Mouse (Mus musculus) heart, postnatal 4 days (tissue): ENCODE results near the gene Accs. TPM values are rescaled to one million over a fixed set of nuclear protein-coding genes. Genes with fewer than 3 reads are reported as not detected.

Experiments
- DNase-seq: peaks from one replicate; pipeline ENCODE4 v3.0.0; 2021
- total RNA-seq, 2 experiments: library from RNA; stranded (reverse); gene quantifications; 2 replicates each; pipeline ENCODE4 v1.2.3; 2021

Accs gene
- total RNA-seq, 2 experiments from 2014 or later = 10.2 to 10.6 TPM

GRCm38 (mm10) chr2:93851303-93851702 lies 1.6 kb upstream of the Accs start:
- no peak for DNase-seq

DNA sequence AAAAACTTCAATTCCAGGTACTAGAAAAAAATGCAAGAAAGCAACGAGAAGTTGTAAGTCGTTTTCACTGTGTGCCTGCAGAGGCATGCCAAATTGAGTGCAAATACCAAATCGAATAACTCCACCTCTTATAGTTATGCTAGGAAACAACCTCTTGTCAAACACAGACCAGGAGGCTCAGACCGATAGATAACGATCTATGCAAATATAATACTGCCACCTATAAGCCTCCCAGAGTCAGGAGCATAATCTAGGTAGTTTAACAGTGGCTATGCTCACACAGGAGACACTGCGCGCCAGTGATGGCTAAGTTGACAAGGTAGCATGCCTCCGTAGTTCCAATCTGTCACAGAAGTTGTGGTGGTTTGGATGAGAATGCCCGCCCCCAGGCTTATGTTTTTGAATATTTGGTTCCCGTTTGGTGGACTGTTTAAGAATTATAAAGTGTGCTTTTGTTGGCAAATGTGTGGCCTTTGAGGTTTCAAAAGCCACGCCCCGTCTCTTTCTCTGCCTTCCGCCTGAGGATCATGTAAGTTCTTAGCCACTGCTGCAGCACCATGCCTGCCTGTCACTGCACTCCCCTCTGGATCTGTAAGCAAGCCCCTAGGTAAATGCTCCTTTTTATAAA lies 688 bp upstream of the Accs start:
- DNase-seq = no peak

DNA sequence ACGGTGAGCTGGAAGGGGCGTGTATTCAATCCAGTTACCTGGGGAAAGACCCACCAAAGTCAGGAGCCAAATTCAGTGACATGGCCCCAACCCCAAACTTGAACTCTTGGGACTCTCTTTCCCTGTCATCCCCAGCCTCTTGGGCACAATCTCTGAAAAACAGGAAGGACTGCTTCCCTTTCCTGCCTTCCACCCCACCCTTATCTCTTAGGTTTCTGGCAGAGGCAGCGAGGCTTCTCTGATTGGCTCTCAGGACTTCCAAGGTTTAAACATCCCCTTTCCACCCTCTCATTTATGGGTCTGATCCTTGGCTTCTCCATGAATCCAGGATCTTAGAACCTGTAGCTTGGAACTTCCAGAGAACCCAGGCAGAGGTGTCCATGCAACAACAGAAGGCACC lies 8.4 kb downstream of the Accs start:
- DNase-seq = no peak

- DNase-seq = no peak
These were observed 9.6 kb downstream of the Accs start for GRCm38 (mm10) chr2:93840109-93840508.

GRCm38 (mm10) chr2:93838931-93839330 lies 10.8 kb downstream of the Accs start:
- no peak for DNase-seq

DNA sequence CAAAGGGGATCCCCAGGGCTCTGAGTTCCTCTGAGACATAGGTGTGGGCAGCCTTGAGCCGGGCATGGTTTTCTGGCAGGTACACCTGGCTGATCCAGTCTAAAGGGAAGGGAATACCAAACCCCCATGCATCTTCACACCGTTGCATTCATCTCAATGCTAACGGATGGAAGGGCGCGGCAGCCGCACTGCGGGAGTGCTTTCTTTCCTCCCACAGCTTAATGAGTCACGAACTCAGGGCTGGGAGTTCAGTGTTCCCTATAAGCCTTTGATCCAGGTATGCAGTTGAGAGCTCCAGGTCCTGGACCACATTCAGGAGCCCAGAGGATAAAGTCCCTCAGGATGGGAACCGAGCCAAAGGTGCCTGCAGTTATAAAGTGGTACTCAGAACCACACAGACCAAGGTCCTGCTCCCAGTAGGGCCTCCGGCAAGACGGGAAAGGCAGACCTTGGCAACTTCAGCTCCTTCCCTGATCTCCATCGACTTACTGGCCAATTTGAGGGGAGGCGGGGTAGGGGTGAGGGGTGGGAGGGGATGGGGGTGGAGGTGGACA lies 13.4 kb downstream of the Accs start:
- no peak for DNase-seq

DNA sequence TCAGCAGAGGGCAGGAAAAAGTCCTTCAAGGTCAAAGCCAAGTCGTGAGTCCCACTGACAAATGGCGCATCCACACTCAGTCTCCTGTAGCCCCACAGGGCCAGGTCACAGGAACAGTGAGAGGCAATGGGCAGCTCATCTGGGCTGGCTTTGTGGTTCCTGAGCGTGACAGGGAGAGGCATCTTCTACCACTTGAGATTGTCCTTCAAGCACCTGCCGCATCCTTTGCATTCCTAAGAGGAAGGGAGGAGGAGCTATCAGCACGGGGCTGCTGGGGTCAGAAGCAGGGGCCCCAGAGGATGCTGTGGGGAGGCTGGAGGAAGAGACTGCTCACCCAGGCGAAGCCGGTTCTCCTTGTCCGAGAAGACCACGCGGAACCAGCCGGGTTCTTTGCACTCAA lies 14.1 kb downstream of the Accs start:
- DNase-seq = no peak

- peak; percentile 80 for DNase-seq
These were observed 26.2 kb downstream of the Accs start for GRCm38 (mm10) chr2:93823519-93823918.

DNA sequence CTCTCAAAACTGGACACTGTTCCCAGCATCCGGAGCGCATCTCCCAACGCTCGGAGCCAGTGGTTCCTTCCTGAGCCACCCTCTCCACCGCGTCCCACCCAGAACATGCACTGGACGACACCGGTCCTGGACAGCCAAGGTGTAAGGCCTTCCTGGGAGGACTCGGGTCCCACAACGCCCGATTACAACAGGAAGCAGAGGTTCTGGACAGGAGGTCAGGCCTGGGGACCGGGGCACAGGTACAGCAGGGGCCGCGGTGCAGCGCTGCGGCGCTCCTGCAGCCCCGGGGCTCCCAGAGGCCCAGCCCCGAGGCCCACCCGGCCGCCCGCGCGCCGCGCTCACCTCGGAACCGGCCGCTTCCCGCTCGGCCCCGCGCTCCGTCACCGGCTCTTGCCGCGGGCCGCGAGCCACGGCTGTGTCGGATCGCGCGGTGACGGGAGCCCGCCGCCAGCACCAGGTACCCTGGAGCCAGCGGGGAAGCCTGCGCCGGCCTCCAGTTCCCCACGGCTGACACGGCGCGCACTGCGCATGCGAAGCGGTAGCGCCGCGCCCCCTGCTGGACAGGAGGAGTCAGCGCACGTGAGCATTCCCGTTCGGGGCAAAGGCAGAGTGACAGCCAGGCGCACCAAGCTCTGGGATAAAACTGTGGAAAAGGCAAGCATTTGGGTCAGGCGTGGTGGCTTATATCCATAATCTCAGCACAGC lies 27.5 kb downstream of the Accs start, which contains the start of gene Ext2:
TSS of gene Ext2 (minus strand) at position 524 of the 705 bp plus-strand sequence.
- peak; percentile 95 for DNase-seq

GRCm38 (mm10) chr2:93817791-93818190 lies 32.0 kb downstream of the Accs start:
- no peak for DNase-seq

- DNase-seq = no peak
These were observed 36.4 kb downstream of the Accs start for GRCm38 (mm10) chr2:93813343-93813742.

DNA sequence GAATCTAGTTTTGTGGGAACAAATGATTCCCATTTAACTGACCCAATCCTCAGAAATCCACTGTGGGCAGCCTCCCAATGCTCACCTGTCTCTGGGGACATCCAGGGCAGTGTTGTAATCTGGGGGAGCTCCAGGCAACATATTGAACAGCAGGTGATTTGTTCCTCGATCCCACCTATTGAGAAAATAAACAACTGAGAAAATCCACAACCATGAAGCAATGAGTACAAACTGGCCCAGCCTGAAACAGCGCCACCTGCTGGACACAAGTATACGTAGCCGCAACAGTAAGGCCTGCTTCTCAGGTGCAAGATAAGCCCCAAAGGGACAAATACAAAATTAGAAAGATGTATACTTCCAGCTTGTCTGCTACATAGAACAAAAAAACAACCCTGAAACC lies 37.9 kb downstream of the Accs start:
- DNase-seq = peak; percentile 71

DNA sequence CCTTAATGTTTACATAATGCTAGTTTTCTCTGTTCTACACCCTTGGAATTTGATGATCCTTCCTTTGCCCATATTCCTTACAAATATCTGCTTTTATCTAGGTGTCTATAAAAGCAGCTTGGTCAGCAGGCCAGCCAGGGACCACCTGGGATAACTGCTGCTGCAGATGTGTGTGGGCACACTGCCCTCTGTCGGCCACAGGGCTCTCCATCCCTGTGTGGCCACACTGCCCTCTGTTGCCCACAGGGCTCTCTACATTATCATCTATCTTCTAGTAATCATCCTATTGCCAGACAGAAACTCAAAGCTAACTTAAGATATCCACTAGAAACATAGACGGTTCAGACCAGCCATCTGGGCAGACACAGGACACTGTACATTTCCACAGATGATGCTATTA lies 39.8 kb downstream of the Accs start:
- DNase-seq = peak; percentile 60

- no peak for DNase-seq
These were observed 41.7 kb downstream of the Accs start for GRCm38 (mm10) chr2:93808071-93808470.

- no peak for DNase-seq
These were observed 42.3 kb downstream of the Accs start for GRCm38 (mm10) chr2:93807440-93807839.

GRCm38 (mm10) chr2:93806487-93807201 lies 43.1 kb downstream of the Accs start:
- DNase-seq = no peak

DNA sequence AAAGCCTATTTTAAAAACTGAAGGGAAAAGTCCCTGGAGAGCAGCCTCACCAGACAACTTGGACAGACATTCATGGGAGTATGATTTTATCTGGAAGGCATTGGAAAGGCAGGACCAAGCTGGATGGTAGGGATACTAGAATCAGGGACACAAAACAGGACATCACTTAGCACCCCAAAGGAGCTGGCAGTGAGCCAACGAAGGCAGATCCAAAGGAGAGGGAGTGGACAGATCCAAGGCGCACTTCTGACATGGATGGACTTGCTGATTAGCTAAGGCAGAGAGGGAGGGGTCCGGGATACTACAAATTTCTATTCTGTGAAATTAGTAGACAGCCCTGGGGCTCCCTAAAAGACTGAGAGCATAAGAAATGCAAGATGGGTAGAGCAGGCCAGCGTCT lies 44.2 kb downstream of the Accs start:
- DNase-seq = no peak

- DNase-seq = no peak
These were observed 44.7 kb downstream of the Accs start for GRCm38 (mm10) chr2:93805066-93805465.

- DNase-seq = no peak
These were observed 46.8 kb downstream of the Accs start for GRCm38 (mm10) chr2:93802947-93803346.

DNA sequence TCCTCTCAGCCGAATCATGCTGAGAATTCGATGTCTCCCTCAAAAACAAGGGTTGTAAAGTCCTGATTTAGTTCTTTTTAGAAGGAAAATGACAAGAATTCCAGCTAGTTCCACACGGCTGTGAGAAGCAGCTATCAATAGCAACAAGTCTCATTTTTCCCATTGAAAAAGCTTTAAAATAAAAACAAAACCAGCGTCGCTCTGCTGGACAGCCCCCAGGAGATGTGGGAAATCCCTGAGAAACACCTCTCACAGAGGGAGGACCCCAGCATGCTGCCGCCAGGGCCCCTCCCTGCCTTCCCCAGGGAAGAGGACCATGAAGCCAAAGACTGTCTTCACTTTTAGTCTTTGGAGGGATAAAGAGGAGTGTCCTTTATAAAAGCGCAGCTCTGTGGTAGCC lies 48.6 kb downstream of the Accs start:
- DNase-seq = no peak

GRCm38 (mm10) chr2:93797162-93797795 lies 52.5 kb downstream of the Accs start:
- DNase-seq = peak; percentile 46

DNA sequence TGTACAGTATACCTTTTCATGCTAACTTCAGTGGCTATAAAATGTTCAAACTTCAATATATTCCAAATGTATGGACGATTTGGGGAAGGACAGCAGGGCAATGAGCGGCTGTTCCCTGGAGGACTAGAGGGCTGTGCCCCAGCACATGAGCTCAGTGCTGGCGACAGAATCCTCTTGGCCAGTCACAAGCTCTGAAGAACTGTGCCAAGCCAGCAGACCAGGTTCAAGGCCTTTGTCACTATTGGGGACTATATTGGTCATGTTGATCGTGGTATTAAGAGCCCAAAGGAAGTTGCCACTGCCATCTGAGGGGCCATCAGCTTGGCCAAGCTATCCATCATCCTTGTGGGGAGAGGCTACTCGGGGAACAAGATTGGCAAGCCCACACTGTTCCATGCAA lies 55.4 kb downstream of the Accs start:
- no peak for DNase-seq
